Mouse (Mus musculus) testis, adult 2 months (tissue): Measurements from ENCODE around the gene Il20ra.

ENCODE experiments used
- CTCF ChIP-seq: fragments of 200-500 bp; IDR thresholded peaks from 2 replicates; pipeline ENCODE4 v1.5.1; 2012; ENCODE audit warnings: low read depth, mild to moderate bottlenecking, inconsistent platforms, low read length, moderate library complexity; ENCODE audit not compliant: control insufficient read depth, insufficient read depth, insufficient replicate concordance
- POLR2A ChIP-seq: fragments of 200-500 bp; IDR thresholded peaks from 2 replicates; pipeline ENCODE4 v1.6.1; 2012; ENCODE audit warnings: low read depth, mild to moderate bottlenecking, inconsistent platforms, low read length, moderate library complexity; ENCODE audit not compliant: control insufficient read depth

- TF ChIP-seq POLR2A (no peak), CTCF (no peak)
Observed at GRCm38 (mm10) chr10:19693629-19694028, 18.7 kb upstream of the Il20ra start.
